Mouse (Mus musculus) MEL (cell line): ENCODE results near the gene Mylk. TPM values are rescaled to one million over a fixed set of nuclear protein-coding genes. Genes with fewer than 3 reads are reported as not detected.

Experiments
- DNase-seq: peaks from one replicate; pipeline ENCODE4 v3.0.0; 2011; ENCODE audit warnings: low read depth, low spot score
- H3K27ac ChIP-seq: 2 replicates; pipeline ENCODE4 v1.5.1; 2012; ENCODE audit warnings: low read depth, mild to moderate bottlenecking, control low read depth, low read length, moderate library complexity; ENCODE audit not compliant: control insufficient read depth
- H3K27me3 ChIP-seq, 2 experiments: fragments of 150-350 bp in 1 of 2; sonication (generic) in 1 of 2; 2 replicates each; pipeline ENCODE4 v1.6.1; 2012; ENCODE audit warnings: low read length in 2 of 2, mild to moderate bottlenecking in 2 of 2, improper control_type of control experiment in 1 of 2, moderate library complexity in 1 of 2; ENCODE audit not compliant: insufficient read depth in 2 of 2, control insufficient read depth in 1 of 2
- H3K36me3 ChIP-seq, 2 experiments: 2 replicates each; pipeline ENCODE4 v1.6.1; 2012 to 2014; ENCODE audit warnings: low read length in 2 of 2, improper control_type of control experiment in 1 of 2, inconsistent platforms in 1 of 2, mild to moderate bottlenecking in 1 of 2; ENCODE audit not compliant: insufficient read depth in 2 of 2, control insufficient read depth in 1 of 2
- H3K4me1 ChIP-seq, 2 experiments: fragments of 150-350 bp in 1 of 2; sonication (generic) in 1 of 2; 2 replicates each; pipeline ENCODE4 v1.6.1; 2012; ENCODE audit warnings: low read length in 2 of 2, improper control_type of control experiment in 1 of 2, mild to moderate bottlenecking in 1 of 2; ENCODE audit not compliant: insufficient read depth in 2 of 2, control insufficient read depth in 1 of 2
- H3K4me3 ChIP-seq, 2 experiments: fragments of 150-350 bp in 1 of 2; sonication (generic) in 1 of 2; 2 replicates each; pipeline ENCODE4 v1.5.1; 2012; ENCODE audit warnings: low read depth in 2 of 2, low read length in 2 of 2, mild to moderate bottlenecking in 2 of 2, moderate library complexity in 2 of 2, control low read depth in 1 of 2, improper control_type of control experiment in 1 of 2; ENCODE audit not compliant: control insufficient read depth in 1 of 2, insufficient read depth in 1 of 2
- H3K79me2 ChIP-seq: 2 replicates; pipeline ENCODE4 v1.6.1; 2012; ENCODE audit warnings: mild to moderate bottlenecking, low read length, moderate library complexity; ENCODE audit not compliant: control insufficient read depth, poor library complexity, insufficient read depth
- H3K9ac ChIP-seq: 2 replicates; pipeline ENCODE4 v1.6.1; 2012; ENCODE audit warnings: low read depth, mild to moderate bottlenecking, control low read depth, low read length, moderate library complexity; ENCODE audit not compliant: control insufficient read depth, poor library complexity, severe bottlenecking
- H3K9me3 ChIP-seq: fragments of 150-350 bp; sonication (generic); replicated peaks from 2 replicates; pipeline ENCODE4 v1.6.1; 2012; ENCODE audit warnings: mild to moderate bottlenecking, low read length, improper control_type of control experiment, moderate library complexity; ENCODE audit not compliant: insufficient read depth
- CHD1 ChIP-seq: IDR thresholded peaks from 2 replicates; pipeline ENCODE4 v1.6.1; 2012; ENCODE audit warnings: low read depth, mild to moderate bottlenecking, inconsistent platforms, low read length, improper control_type of control experiment
- CHD2 ChIP-seq: IDR thresholded peaks from 2 replicates; pipeline ENCODE4 v1.6.1; 2011; ENCODE audit warnings: low read length, improper control_type of control experiment
- CTCF ChIP-seq, 3 experiments: IDR thresholded peaks in 2 of 3; conservative IDR thresholded peaks in 1 of 3; 2 replicates each; pipeline ENCODE4 v1.5.1; 2011 to 2012; ENCODE audit warnings: low read length in 3 of 3, low read depth in 2 of 3, mild to moderate bottlenecking in 2 of 3, improper control_type of control experiment in 1 of 3, inconsistent platforms in 1 of 3, mixed read lengths in 1 of 3, moderate library complexity in 1 of 3; ENCODE audit not compliant: control insufficient read depth in 1 of 3, insufficient read depth in 1 of 3, poor library complexity in 1 of 3, severe bottlenecking in 1 of 3
- ELF1 ChIP-seq: IDR thresholded peaks from 2 replicates; pipeline ENCODE4 v1.6.1; 2014; ENCODE audit warnings: low read depth, mild to moderate bottlenecking, inconsistent platforms, low read length, improper control_type of control experiment, moderate library complexity
- EP300 ChIP-seq, 2 experiments: IDR thresholded peaks; 2 replicates each; pipeline ENCODE4 v1.6.1; 2011; ENCODE audit warnings: improper control_type of control experiment in 2 of 2, low read length in 2 of 2, low read depth in 1 of 2, mild to moderate bottlenecking in 1 of 2
- GABPA ChIP-seq: IDR thresholded peaks from 2 replicates; pipeline ENCODE4 v1.6.1; 2012; ENCODE audit warnings: low read depth, mild to moderate bottlenecking, inconsistent platforms, low read length, improper control_type of control experiment, moderate library complexity
- JUND ChIP-seq: IDR thresholded peaks from 2 replicates; pipeline ENCODE4 v1.6.1; 2011; ENCODE audit warnings: low read depth, mild to moderate bottlenecking, improper control_type of control experiment, low read length
- KAT2A ChIP-seq: conservative IDR thresholded peaks from 2 replicates; pipeline ENCODE4 v1.6.1; 2012; ENCODE audit warnings: low read depth, low read length, improper control_type of control experiment, inconsistent platforms
- MAFK ChIP-seq: IDR thresholded peaks from 2 replicates; pipeline ENCODE4 v1.6.1; 2011; ENCODE audit warnings: low read depth, mild to moderate bottlenecking, low read length, improper control_type of control experiment, borderline replicate concordance
- MAX ChIP-seq: IDR thresholded peaks from 2 replicates; pipeline ENCODE4 v1.6.1; 2011; ENCODE audit warnings: low read length, improper control_type of control experiment
- MAZ ChIP-seq: IDR thresholded peaks from 2 replicates; pipeline ENCODE4 v1.6.1; 2012; ENCODE audit warnings: low read depth, mild to moderate bottlenecking, inconsistent platforms, low read length, improper control_type of control experiment
- MEF2A ChIP-seq: IDR thresholded peaks from 2 replicates; pipeline ENCODE4 v1.6.1; 2014; ENCODE audit warnings: low read depth, mild to moderate bottlenecking, inconsistent platforms, low read length, improper control_type of control experiment; ENCODE audit not compliant: poor library complexity, insufficient replicate concordance, severe bottlenecking; ENCODE audit errors: extremely low read depth
- MYC ChIP-seq: IDR thresholded peaks from 2 replicates; pipeline ENCODE4 v1.6.1; 2011; ENCODE audit warnings: low read depth, mild to moderate bottlenecking, low read length, improper control_type of control experiment, moderate library complexity
- NELFE ChIP-seq: IDR thresholded peaks from 2 replicates; pipeline ENCODE4 v1.6.1; 2011; ENCODE audit warnings: low read depth, low read length, improper control_type of control experiment
- NRF1 ChIP-seq: IDR thresholded peaks from 2 replicates; pipeline ENCODE4 v1.6.1; 2014; ENCODE audit warnings: low read depth, mild to moderate bottlenecking, inconsistent platforms, low read length, improper control_type of control experiment, moderate library complexity; ENCODE audit not compliant: poor library complexity, insufficient read depth, severe bottlenecking
- POLR2A ChIP-seq, 2 experiments: IDR thresholded peaks; 2 replicates each; pipeline ENCODE4 v1.6.1; 2011 to 2012; ENCODE audit warnings: low read length in 2 of 2, mild to moderate bottlenecking in 2 of 2, control low read depth in 1 of 2, improper control_type of control experiment in 1 of 2, low read depth in 1 of 2, moderate library complexity in 1 of 2; ENCODE audit not compliant: control insufficient read depth in 1 of 2, insufficient read depth in 1 of 2, poor library complexity in 1 of 2
- RAD21 ChIP-seq: IDR thresholded peaks from 2 replicates; pipeline ENCODE4 v1.6.1; 2011; ENCODE audit warnings: mild to moderate bottlenecking, low read depth, low read length, improper control_type of control experiment
- RCOR1 ChIP-seq: IDR thresholded peaks from 2 replicates; pipeline ENCODE4 v1.6.1; 2012; ENCODE audit warnings: low read depth, mild to moderate bottlenecking, inconsistent platforms, low read length, improper control_type of control experiment
- SIN3A ChIP-seq: IDR thresholded peaks from 2 replicates; pipeline ENCODE4 v1.6.1; 2012; ENCODE audit warnings: low read length, improper control_type of control experiment, inconsistent platforms
- SMC3 ChIP-seq: IDR thresholded peaks from 2 replicates; pipeline ENCODE4 v1.6.1; 2011; ENCODE audit warnings: low read depth, low read length, improper control_type of control experiment
- UBTF ChIP-seq: IDR thresholded peaks from 2 replicates; pipeline ENCODE4 v1.6.1; 2012; ENCODE audit warnings: low read depth, mild to moderate bottlenecking, inconsistent platforms, low read length, improper control_type of control experiment, moderate library complexity, borderline replicate concordance; ENCODE audit not compliant: insufficient read depth
- USF2 ChIP-seq, 2 experiments: IDR thresholded peaks; 2 replicates each; pipeline ENCODE4 v1.6.1; 2011 to 2012; ENCODE audit warnings: improper control_type of control experiment in 2 of 2, low read length in 2 of 2, borderline replicate concordance in 1 of 2, inconsistent platforms in 1 of 2, low read depth in 1 of 2, mild to moderate bottlenecking in 1 of 2; ENCODE audit not compliant: insufficient read depth in 1 of 2
- ZKSCAN1 ChIP-seq: IDR thresholded peaks from 2 replicates; pipeline ENCODE4 v1.6.1; 2012; ENCODE audit warnings: low read depth, mild to moderate bottlenecking, inconsistent platforms, low read length, improper control_type of control experiment, moderate library complexity
- polyA plus RNA-seq, 2 experiments: library from polyadenylated mRNA; stranded (reverse) in 1 of 2; unstranded in 1 of 2; fragments of >175 nt in 1 of 2; fragments of >200 nt in 1 of 2; gene quantifications; 2 replicates each; pipeline versions ENCODE4 v1.2.1 to v1.2.4; 2012; ENCODE audit warnings: low replicate concordance in 2 of 2, low read depth in 1 of 2; ENCODE audit not compliant: insufficient read length in 2 of 2, insufficient read depth in 1 of 2, missing spikeins in 1 of 2
- total RNA-seq: library from RNA; depleted of rRNA; stranded (reverse); fragments of 300-350 nt; gene quantifications from 2 replicates; pipeline ENCODE4 v1.2.3, GENCODE M21; 2012

Mylk gene
- total and polyA plus RNA-seq, 3 experiments: not detected

DNA sequence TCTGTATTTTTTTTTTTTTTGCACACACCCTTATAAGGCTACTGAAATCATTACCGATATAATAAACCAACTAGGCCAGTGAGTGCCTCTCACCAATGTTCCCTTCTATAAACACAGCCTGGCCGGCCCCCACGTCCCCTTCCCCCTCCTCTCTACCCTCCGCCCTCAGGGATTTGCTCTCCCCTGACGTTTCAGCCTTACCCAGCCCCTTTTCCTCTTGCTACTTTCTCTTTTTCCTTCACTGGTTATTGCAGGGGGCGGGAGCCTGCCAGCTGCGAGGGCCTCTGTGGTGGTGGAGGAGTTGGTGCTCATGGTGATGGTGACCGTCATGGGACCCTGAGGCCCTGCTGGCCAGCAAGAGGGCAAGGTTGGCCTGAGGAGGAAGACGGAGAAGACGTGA, 176.3 kb downstream of the Mylk start:
- H3K4me3 ChIP-seq: no peak overlapping the region
- H3K79me2 ChIP-seq: no peaks in the 10 kb centered on the region
- no peaks in the 10 kb centered on the region; a peak in 1 of 4 replicates for H3K27me3 ChIP-seq
- no peak for DNase-seq
- H3K9me3 ChIP-seq: no peaks in the 10 kb centered on the region
- TF ChIP-seq SIN3A: no peak
- no peak for TF ChIP-seq MYC
- no peak for TF ChIP-seq JUND
- TF ChIP-seq, all 39 proteins: peak for 0
- Histone ChIP-seq H3K36me3 (no peaks in the 10 kb centered on the region), H3K9ac (no peak overlapping the region), H3K4me1 (no peaks in the 10 kb centered on the region), H3K27ac (no peak overlapping the region)

DNA sequence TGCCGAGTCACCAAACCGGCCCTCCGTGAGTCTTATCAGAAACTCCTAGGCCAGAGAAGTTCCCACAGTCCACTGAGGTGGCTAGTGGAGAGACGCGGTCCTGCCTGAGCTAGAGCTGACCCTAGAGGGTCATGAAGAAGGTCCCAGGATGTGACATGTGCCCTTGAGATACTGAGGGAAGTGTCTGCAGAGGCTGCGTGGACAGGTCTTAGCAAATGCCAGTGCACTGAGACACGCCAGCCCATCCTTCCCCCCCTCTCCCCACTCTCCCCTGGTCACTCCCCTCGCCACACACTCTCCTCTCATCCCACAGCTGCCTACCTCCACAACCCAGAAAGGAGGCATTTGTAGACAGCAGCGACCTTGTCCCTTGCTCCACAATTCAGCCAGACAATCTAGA, 178.6 kb downstream of the Mylk start:
- Histone ChIP-seq H3K4me1 (no peaks in the 10 kb centered on the region), H3K27me3 (no peaks in the 10 kb centered on the region), H3K27ac (no peak overlapping the region), H3K9me3 (no peaks in the 10 kb centered on the region), H3K79me2 (no peaks in the 10 kb centered on the region), H3K4me3 (no peak overlapping the region), H3K9ac (no peak overlapping the region), H3K36me3 (no peaks in the 10 kb centered on the region)
- TF ChIP-seq MEF2A (no peak), JUND (no peak), ZKSCAN1 (no peak), NELFE (no peak), GABPA (no peak), CHD1 (no peak), SMC3 (no peak), USF2 (IDR thresholded peaks at IDR 0.05; ENCODE audit: borderline replicate concordance in 1 of 2, insufficient read depth in 1 of 2, low read depth in 1 of 2, low read length in 2 of 2) (no peak), NRF1 (no peak), POLR2A (IDR thresholded peaks at IDR 0.05; ENCODE audit: control insufficient read depth in 1 of 2, insufficient read depth in 1 of 2, low read depth in 1 of 2, low read length in 2 of 2, poor library complexity in 1 of 2) (no peak)
- DNase-seq: no peak

DNA sequence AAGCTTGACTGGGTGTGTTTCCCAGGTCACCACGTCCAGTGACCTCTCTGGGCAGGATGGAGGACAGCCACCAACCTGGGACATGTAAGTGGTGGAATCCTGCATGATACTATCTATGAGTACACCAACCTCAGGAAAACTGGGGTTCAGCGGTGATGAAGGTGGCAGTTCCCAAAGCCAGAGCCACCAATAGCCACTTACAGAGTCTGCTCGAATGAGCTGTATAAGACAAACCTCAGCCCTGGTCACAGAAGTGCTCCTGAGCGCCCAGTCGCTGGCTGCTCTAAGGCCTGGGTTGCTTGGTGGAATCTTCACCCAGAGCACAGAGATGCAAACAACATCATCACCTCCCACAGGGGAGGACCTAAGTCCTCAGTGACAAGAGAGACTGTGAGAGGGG, 179.3 kb downstream of the Mylk start:
- H3K79me2 ChIP-seq: no peaks in the 10 kb centered on the region
- no peaks in the 10 kb centered on the region for H3K4me1 ChIP-seq
- no peak overlapping the region for H3K27ac ChIP-seq
- no peak overlapping the region for H3K9ac ChIP-seq
- H3K27me3 ChIP-seq: no peaks in the 10 kb centered on the region
- no peak for TF ChIP-seq KAT2A
- TF ChIP-seq RCOR1: no peak
- no peak for TF ChIP-seq JUND
- TF ChIP-seq MAFK: no peak
- no peak for TF ChIP-seq ZKSCAN1
- TF ChIP-seq USF2 (IDR thresholded peaks at IDR 0.05; ENCODE audit: borderline replicate concordance in 1 of 2, insufficient read depth in 1 of 2, low read depth in 1 of 2, low read length in 2 of 2): no peak
- no peak for TF ChIP-seq NELFE
- no peak for TF ChIP-seq EP300 (IDR thresholded peaks at IDR 0.05; ENCODE audit: low read depth in 1 of 2, low read length in 2 of 2)
- TF ChIP-seq MYC: no peak
- TF ChIP-seq UBTF: no peak
- TF ChIP-seq RAD21: no peak
- no peak for TF ChIP-seq MAZ
- no peak for TF ChIP-seq SIN3A
- no peak for TF ChIP-seq ELF1
- TF ChIP-seq MAX: no peak
- no peak for TF ChIP-seq CTCF (IDR thresholded peaks at IDR 0.05 in 2 of 3, conservative IDR thresholded peaks at IDR 0.05 in 1 of 3; ENCODE audit: control insufficient read depth in 1 of 3, insufficient read depth in 1 of 3, low read depth in 2 of 3, low read length in 3 of 3, poor library complexity in 1 of 3, severe bottlenecking in 1 of 3)
- no peak for TF ChIP-seq GABPA
- no peak for TF ChIP-seq CHD2
- no peak for DNase-seq
- no peaks in the 10 kb centered on the region for H3K36me3 ChIP-seq
- H3K9me3 ChIP-seq: no peaks in the 10 kb centered on the region
- H3K4me3 ChIP-seq: no peak overlapping the region
